Mouse (Mus musculus) heart, embryonic 16.5 days (tissue): ENCODE measurements around the gene Ccna2. TPM values are rescaled to one million over a fixed set of nuclear protein-coding genes. Genes with fewer than 3 reads are reported as not detected.

Experiments used
- ATAC-seq: fragments of 200-750 bp; cut with Nextera tagmentation; replicated peaks from 2 replicates; pipeline ENCODE4 v1.8.0; 2017; ENCODE audit warnings: moderate number of reproducible peaks; ENCODE audit not compliant: insufficient read depth, low FRiP score; ENCODE audit errors: extremely low read depth
- H3K27ac ChIP-seq: fragments of 300-500 bp; sonication (generic); 2 replicates; pipeline ENCODE4 v1.5.1; 2014; ENCODE audit warnings: mild to moderate bottlenecking, low read length, control low read depth, moderate library complexity
- H3K27me3 ChIP-seq: fragments of 300-500 bp; sonication (generic); 2 replicates; pipeline ENCODE4 v1.6.1; 2014; ENCODE audit warnings: low read length, mixed read lengths; ENCODE audit not compliant: control insufficient read depth, insufficient read depth
- H3K36me3 ChIP-seq: fragments of 300-500 bp; sonication (generic); 2 replicates; pipeline ENCODE4 v1.6.1; 2014; ENCODE audit not compliant: control insufficient read depth, insufficient read depth
- H3K4me1 ChIP-seq: fragments of 300-500 bp; sonication (generic); 2 replicates; pipeline ENCODE4 v1.6.1; 2014; ENCODE audit warnings: low read length, mixed read lengths; ENCODE audit not compliant: control insufficient read depth, insufficient read depth
- H3K4me2 ChIP-seq: fragments of 300-500 bp; sonication (generic); 2 replicates; pipeline ENCODE4 v1.6.1; 2014; ENCODE audit warnings: low read depth, mild to moderate bottlenecking, control low read depth, low read length
- H3K4me3 ChIP-seq: fragments of 300-500 bp; sonication (generic); 2 replicates; pipeline ENCODE4 v1.5.1; 2014; ENCODE audit warnings: mild to moderate bottlenecking, control low read depth, low read length
- H3K9ac ChIP-seq: fragments of 300-500 bp; sonication (generic); 2 replicates; pipeline ENCODE4 v1.6.1; 2014; ENCODE audit warnings: low read length, control low read depth
- H3K9me3 ChIP-seq: fragments of 300-500 bp; sonication (generic); replicated peaks from 2 replicates; pipeline ENCODE4 v1.6.1; 2016; ENCODE audit warnings: low read length; ENCODE audit not compliant: control insufficient read depth
- WGBS: fragments of 180-500 bp; shearing (Covaris S2); extraction: QIAGEN DNeasy Blood & Tissue Kit; methylation state at CpG from one replicate; pipeline ENCODE4 v1.1.7; 2014; 5-methylcytosine and 5-hydroxymethylcytosine counted together
- polyA plus RNA-seq: library from polyadenylated mRNA; unstranded; fragments of >200 nt; fragmentation: Nextera tagmentation; extraction: Ambion mirVana; gene quantifications from 2 replicates; pipeline ENCODE4 v1.2.1, GENCODE M21; 2015

Ccna2 gene
- polyA plus RNA-seq, 1 experiment from 2014 or later: 195 TPM

DNA sequence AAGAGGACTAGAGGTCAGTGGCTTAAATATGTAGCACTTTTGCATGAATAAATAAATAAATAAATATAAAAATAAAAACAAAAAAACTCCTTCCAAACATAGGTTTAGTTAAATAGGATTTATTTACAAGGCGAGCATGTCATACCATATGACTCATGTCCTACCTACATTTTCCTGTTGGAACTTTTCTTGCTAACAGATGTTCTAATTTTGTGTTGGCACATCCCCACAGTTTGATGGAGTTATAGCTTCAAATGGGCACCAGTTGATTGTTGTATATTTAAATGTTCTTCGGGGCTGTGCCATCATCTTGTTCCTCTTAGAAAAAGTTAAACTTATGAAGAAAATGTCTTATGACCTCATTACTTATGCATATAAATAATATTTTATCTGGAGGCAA, 30.6 kb downstream of the Ccna2 start:
- Histone ChIP-seq H3K27ac (no peak overlapping the region), H3K4me1 (no peaks in the 10 kb centered on the region), H3K9me3 (no peaks in the 10 kb centered on the region), H3K36me3 (no peaks in the 10 kb centered on the region), H3K4me2 (no peak overlapping the region), H3K9ac (no peak overlapping the region), H3K4me3 (no peak overlapping the region), H3K27me3 (0 out of 2 replicates have a peak, but pooled peaks cover 2% of the 10 kb centered on the region)
- ATAC-seq: no peak
- 73% methylated on average over 2 of the region's 2 CpGs for WGBS

DNA sequence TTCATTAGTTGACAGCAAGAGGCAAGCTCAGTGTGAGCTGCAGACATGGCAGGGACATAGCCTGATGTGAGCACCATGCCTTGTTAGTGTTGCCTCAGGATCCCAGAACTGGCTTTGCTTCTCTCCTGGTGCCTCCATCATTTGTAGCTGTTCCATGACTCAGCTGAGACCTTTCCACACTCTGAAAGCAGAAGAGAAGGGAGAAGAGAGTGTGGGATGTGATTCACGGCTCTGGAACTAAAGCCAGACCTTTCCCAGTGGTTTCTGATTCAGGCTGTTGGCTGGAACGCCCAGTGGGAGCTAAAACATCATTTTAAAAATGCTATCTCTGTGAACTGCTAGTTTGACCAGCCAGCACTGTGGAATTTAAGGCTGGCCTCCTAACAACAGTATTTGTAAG, 31.2 kb downstream of the Ccna2 start:
- no peak overlapping the region for H3K4me3 ChIP-seq
- no peaks in the 10 kb centered on the region for H3K9me3 ChIP-seq
- ATAC-seq: no peak
- no peak overlapping the region for H3K9ac ChIP-seq
- H3K27ac ChIP-seq: no peak overlapping the region
- no peak overlapping the region for H3K4me2 ChIP-seq
- H3K4me1 ChIP-seq: no peaks in the 10 kb centered on the region
- 0 out of 2 replicates have a peak, but pooled peaks cover 2% of the 10 kb centered on the region for H3K27me3 ChIP-seq
- no peaks in the 10 kb centered on the region for H3K36me3 ChIP-seq
- WGBS: 49% methylated on average over 2 of the region's 2 CpGs

DNA sequence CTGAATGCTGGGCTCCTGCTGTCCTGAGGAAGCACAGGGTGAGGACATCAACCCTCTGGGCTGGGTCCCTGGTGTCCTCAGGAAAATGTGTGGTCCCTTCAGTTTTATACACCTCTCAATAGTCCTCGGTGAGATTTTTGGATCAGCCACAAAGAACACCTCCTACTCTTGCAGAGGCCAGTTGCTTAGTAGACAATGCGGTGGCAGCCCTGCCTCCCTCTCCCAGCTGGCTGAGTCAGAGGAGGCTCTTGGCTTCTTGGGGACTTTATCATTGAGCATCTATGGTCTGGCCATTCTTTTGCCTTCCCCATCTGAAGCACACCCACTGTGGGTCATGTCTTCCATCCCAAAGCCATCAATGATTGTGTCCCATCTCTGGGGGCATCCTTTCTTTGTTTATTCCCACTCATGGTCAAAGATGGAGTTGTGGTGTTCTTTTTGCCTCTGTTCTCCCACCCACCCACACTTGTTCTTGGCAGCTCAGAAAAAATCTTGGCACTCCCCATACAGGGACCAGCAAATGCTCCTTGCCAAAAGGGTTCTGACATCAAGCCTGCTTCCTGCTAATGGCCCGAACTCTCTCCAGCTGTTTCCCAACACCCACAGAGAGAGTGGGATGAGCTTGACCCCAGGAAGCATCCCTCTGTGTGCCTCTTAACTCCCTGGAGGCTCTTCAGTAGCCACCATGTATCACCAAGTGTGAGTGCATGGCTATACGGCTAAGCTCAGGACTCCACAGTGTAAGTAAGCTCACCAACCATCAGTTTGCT, 34.1 kb downstream of the Ccna2 start:
- no peak overlapping the region for H3K9ac ChIP-seq
- H3K9me3 ChIP-seq: no peaks in the 10 kb centered on the region
- H3K27me3 ChIP-seq: 0 out of 2 replicates have a peak, but pooled peaks cover 2% of the 10 kb centered on the region
- 64% methylated on average over 4 of the region's 4 CpGs for WGBS
- H3K4me3 ChIP-seq: no peak overlapping the region
- H3K4me2 ChIP-seq: no peak overlapping the region
- no peak overlapping the region for H3K27ac ChIP-seq
- H3K36me3 ChIP-seq: no peaks in the 10 kb centered on the region
- peaks cover 6% of the 10 kb centered on the region for H3K4me1 ChIP-seq
- no peak for ATAC-seq

GRCm38 (mm10) chr3:36536041-36536440, 35.9 kb downstream of the Ccna2 start:
- H3K9me3 ChIP-seq: no peaks in the 10 kb centered on the region

DNA sequence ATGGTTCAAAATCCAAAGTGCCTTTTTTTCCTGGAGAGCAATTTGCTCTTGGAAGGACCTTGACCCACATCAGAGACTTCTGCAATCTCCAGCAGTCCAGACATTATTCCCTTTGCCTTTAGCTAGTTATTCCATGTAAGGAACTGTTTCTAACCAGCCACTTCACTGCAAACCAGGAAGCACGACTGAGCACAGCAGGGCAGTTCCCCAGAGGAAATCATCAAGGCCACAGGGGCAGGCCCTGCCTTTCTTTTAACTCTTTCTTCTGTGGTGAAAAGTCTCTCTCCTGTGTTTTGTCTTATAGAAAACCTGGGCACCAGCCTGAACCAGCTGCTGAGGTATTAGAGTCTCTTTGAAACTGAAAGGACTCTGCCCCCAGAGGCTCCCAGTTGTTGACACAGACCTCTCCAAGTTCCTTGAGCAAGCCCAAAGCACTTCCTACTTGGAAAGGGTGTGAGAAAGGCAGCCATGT, 38.7 kb downstream of the Ccna2 start:
- Histone ChIP-seq H3K27ac (no peak overlapping the region), H3K4me3 (no peak overlapping the region), H3K4me2 (no peak overlapping the region; the same call in 1 of the 2 replicates), H3K9me3 (no peaks in the 10 kb centered on the region), H3K36me3 (no peaks in the 10 kb centered on the region), H3K4me1 (peaks cover 26% of the 10 kb centered on the region), H3K9ac (no peak overlapping the region; the same call in 1 of the 2 replicates), H3K27me3 (0 out of 2 replicates have a peak, but pooled peaks cover under 1% of the 10 kb centered on the region)
- ATAC-seq: no peak
- WGBS: 7% methylated on average over 1 of the region's 1 CpGs

More at GRCm38 (mm10) chr3:36536041-36536440, 35.9 kb downstream of the Ccna2 start:
- Histone ChIP-seq H3K36me3 (no peaks in the 10 kb centered on the region), H3K4me2 (no peak overlapping the region), H3K27ac (no peak overlapping the region), H3K4me1 (peaks cover 16% of the 10 kb centered on the region), H3K4me3 (no peak overlapping the region), H3K27me3 (0 out of 2 replicates have a peak, but pooled peaks cover 2% of the 10 kb centered on the region), H3K9ac (no peak overlapping the region)
- 75% methylated on average over 12 of the region's 12 CpGs for WGBS
- ATAC-seq: no peak

- 56% methylated on average over 7 of the region's 7 CpGs for WGBS
- Histone ChIP-seq H3K4me3 (no peak overlapping the region), H3K27ac (no peak overlapping the region), H3K9ac (no peak overlapping the region; the same call in 1 of the 2 replicates), H3K9me3 (no peaks in the 10 kb centered on the region), H3K4me2 (peak overlapping the region; percentile 55; the same call in 1 of the 2 replicates), H3K36me3 (no peaks in the 10 kb centered on the region), H3K27me3 (no peaks in the 10 kb centered on the region), H3K4me1 (peaks cover 26% of the 10 kb centered on the region)
- no peak for ATAC-seq
These were observed 39.2 kb downstream of the Ccna2 start for GRCm38 (mm10) chr3:36532738-36533137.

DNA sequence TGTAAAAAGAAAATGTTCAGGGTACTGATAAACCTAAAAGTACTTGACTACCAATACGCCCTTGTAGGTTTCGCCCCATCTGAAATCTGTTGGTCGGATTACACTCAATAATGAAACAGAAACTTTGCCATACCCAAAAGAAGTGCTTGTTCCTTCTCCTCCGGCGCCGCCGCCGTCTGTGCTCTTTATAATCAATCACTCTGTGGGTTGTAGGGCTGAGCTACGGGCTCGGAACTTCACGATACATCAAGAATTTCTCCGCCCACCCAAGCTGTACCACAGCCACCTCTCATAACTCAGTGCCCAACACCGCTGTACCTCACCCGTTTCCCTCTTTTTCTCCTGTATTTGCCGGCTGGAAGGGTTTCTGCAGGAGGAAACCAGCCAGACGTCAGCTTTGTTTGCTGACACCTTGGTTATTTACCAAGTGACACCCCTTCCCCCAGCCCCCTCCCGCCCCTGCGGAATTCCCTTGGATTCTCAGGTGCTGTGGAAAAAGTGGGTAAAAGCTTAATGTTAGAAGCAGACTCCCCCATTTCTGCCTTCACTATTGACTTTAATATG, 39.9 kb downstream of the Ccna2 start:
- Histone ChIP-seq H3K27ac (no peak overlapping the region), H3K36me3 (no peaks in the 10 kb centered on the region), H3K4me1 (peaks cover 26% of the 10 kb centered on the region), H3K4me2 (peak overlapping the region; percentile 55), H3K27me3 (no peaks in the 10 kb centered on the region), H3K9ac (peak overlapping the region; percentile 39), H3K9me3 (no peaks in the 10 kb centered on the region), H3K4me3 (peak overlapping the region; percentile 36)
- no peak for ATAC-seq
- 9% methylated on average over 18 of the region's 18 CpGs for WGBS

- no peak for ATAC-seq
- Histone ChIP-seq H3K4me1 (peaks cover 26% of the 10 kb centered on the region), H3K27ac (peak overlapping the region; percentile 80), H3K27me3 (no peaks in the 10 kb centered on the region), H3K9ac (no peak overlapping the region), H3K36me3 (no peaks in the 10 kb centered on the region), H3K4me3 (no peak overlapping the region), H3K9me3 (no peaks in the 10 kb centered on the region), H3K4me2 (peak overlapping the region; percentile 37)
- WGBS: 47% methylated on average over 2 of the region's 2 CpGs
These were observed 40.7 kb downstream of the Ccna2 start for GRCm38 (mm10) chr3:36531242-36531641.

GRCm38 (mm10) chr3:36530781-36531180, 41.2 kb downstream of the Ccna2 start:
- no peaks in the 10 kb centered on the region for H3K36me3 ChIP-seq
- no peaks in the 10 kb centered on the region for H3K9me3 ChIP-seq
- peak overlapping the region; percentile 8; the same call in 1 of the 2 replicates for H3K4me3 ChIP-seq
- H3K27ac ChIP-seq: peak overlapping the region; percentile 80
- peak overlapping the region; percentile 37 for H3K4me2 ChIP-seq
- no peaks in the 10 kb centered on the region for H3K27me3 ChIP-seq
- ATAC-seq: peak; percentile 47; the same call in 1 of the 2 replicates
- 32% methylated on average over 5 of the region's 5 CpGs for WGBS
- H3K9ac ChIP-seq: no peak overlapping the region
- peaks cover 26% of the 10 kb centered on the region for H3K4me1 ChIP-seq
